Comparison of ENCODE assay signal across 11 mouse cellular contexts in genomic region chr19:4222165-4222564, GRCm38 (mm10). TPM values are rescaled to one million over a fixed set of nuclear protein-coding genes. Genes with fewer than 3 reads are reported as not detected.
A peak's percentile ranks its signal among the peaks of the same experiment; 100 is the strongest.
DNase-seq lines count a peak whose midpoint lies in the region; ATAC-seq and TF ChIP-seq lines count a peak whose summit lies in the region.
"Had no signal": no experiment of that assay in that cellular context is flagged by ENCODE, and none has a peak within 500 bp of the region (broad histone marks: within the 10 kb centered on the region; RNA-seq: fewer than 3 reads in every experiment).

No protein-coding gene starts in this region.

- peak; percentile 77; the same call in 1 of the 2 replicates for ATAC-seq in kidney, postnatal 0 days (replicated peaks; ENCODE audit: low FRiP score, low read depth)
- peak; percentile 45; the same call in 1 of the 2 replicates for ATAC-seq in neural tube, embryonic 15.5 days (ENCODE audit: low FRiP score)

- WGBS in lung, adult 2 months, result 56% methylated on average over 11 of the region's 11 CpGs
- 87% methylated on average over 11 of the region's 11 CpGs for WGBS in embryonic facial prominence, embryonic 10.5 days
- WGBS in kidney, postnatal 0 days, result 22% methylated on average over 11 of the region's 11 CpGs
- WGBS in neural tube, embryonic 15.5 days, result 74% methylated on average over 11 of the region's 11 CpGs

- 0 out of 2 replicates have a peak overlapping the region, but pooled peaks have one; percentile 9 for H3K4me2 ChIP-seq in kidney, postnatal 0 days (ENCODE audit: low read length)
- H3K4me2 ChIP-seq in neural tube, embryonic 15.5 days, result no peak overlapping the region

- H3K27ac ChIP-seq in embryonic facial prominence, embryonic 10.5 days (replicated peaks), result peak overlapping the region; percentile 20; the same call in 1 of the 2 replicates
- H3K27ac ChIP-seq in kidney, postnatal 0 days, result peak overlapping the region; percentile 64; the same call in 1 of the 2 replicates
- H3K27ac ChIP-seq in neural tube, embryonic 15.5 days (replicated peaks), result no peak overlapping the region; the same call in 1 of the 2 replicates

- peaks cover 12% of the 10 kb centered on the region; the same call in 1 of the 2 replicates for H3K36me3 ChIP-seq in embryonic facial prominence, embryonic 10.5 days (replicated peaks)
- H3K36me3 ChIP-seq in kidney, postnatal 0 days (ENCODE audit: insufficient read depth, low read length), result no peaks in the 10 kb centered on the region
- H3K36me3 ChIP-seq in neural tube, embryonic 15.5 days, result no peaks in the 10 kb centered on the region

- H3K4me3 ChIP-seq in lung, adult 2 months (replicated peaks; ENCODE audit: extremely low read depth, low read depth, low read length), result no peak overlapping the region
- no peak overlapping the region for H3K4me3 ChIP-seq in embryonic facial prominence, embryonic 10.5 days
- no peak overlapping the region for H3K4me3 ChIP-seq in kidney, postnatal 0 days (replicated peaks; ENCODE audit: low read depth, low read length)
- H3K4me3 ChIP-seq in neural tube, embryonic 15.5 days (replicated peaks), result no peak overlapping the region

- peak; percentile 8; the same call in 1 of the 2 replicates for TF ChIP-seq POLR2A in lung, adult 2 months (IDR thresholded peaks at IDR 0.05; ENCODE audit: borderline replicate concordance, extremely low read depth, low read depth, low read length)

- no peak for TF ChIP-seq CTCF in lung, adult 2 months (IDR thresholded peaks at IDR 0.05; ENCODE audit: insufficient read depth, low read length)
- TF ChIP-seq CTCF in kidney, postnatal 0 days (IDR thresholded peaks at IDR 0.05; ENCODE audit: low read depth), result no peak

- H3K27me3 ChIP-seq in embryonic facial prominence, embryonic 10.5 days (replicated peaks; ENCODE audit: low read depth, poor library complexity, severe bottlenecking), result peaks cover 46% of the 10 kb centered on the region
- no peaks in the 10 kb centered on the region for H3K27me3 ChIP-seq in kidney, postnatal 0 days (ENCODE audit: insufficient read depth, low read length)
- peaks cover 19% of the 10 kb centered on the region for H3K27me3 ChIP-seq in neural tube, embryonic 15.5 days (replicated peaks)

- no peak for DNase-seq in lung, adult 2 months
- DNase-seq in lung, postnatal 10 days, result no peak
- no peak for DNase-seq in embryonic facial prominence, embryonic 10.5 days (ENCODE audit: low spot score)
- peak; percentile 46 for DNase-seq in kidney, postnatal 0 days (ENCODE audit: low spot score)
- no peak for DNase-seq in gastrocnemius, postnatal 4 days (ENCODE audit: low spot score in 2 of 2)
- DNase-seq in cerebellum, adult 11 months, result no peak
- DNase-seq: midbrain, embryonic 14.5 days had no signal

- no peaks in the 10 kb centered on the region for H3K9me3 ChIP-seq in embryonic facial prominence, embryonic 10.5 days
- H3K9me3 ChIP-seq in kidney, postnatal 0 days (replicated peaks; ENCODE audit: low read length), result no peaks in the 10 kb centered on the region
- no peaks in the 10 kb centered on the region for H3K9me3 ChIP-seq in neural tube, embryonic 15.5 days (replicated peaks)

- no peak overlapping the region for H3K9ac ChIP-seq in kidney, postnatal 0 days (ENCODE audit: low read depth, low read length)
- no peak overlapping the region for H3K9ac ChIP-seq in neural tube, embryonic 15.5 days (replicated peaks)

- peaks cover 11% of the 10 kb centered on the region for H3K4me1 ChIP-seq in lung, adult 2 months (ENCODE audit: control insufficient read depth, insufficient read depth, low read length)
- peaks cover 50% of the 10 kb centered on the region for H3K4me1 ChIP-seq in embryonic facial prominence, embryonic 10.5 days
- peaks cover 31% of the 10 kb centered on the region for H3K4me1 ChIP-seq in kidney, postnatal 0 days (replicated peaks; ENCODE audit: insufficient read depth, low read length)
- H3K4me1 ChIP-seq in neural tube, embryonic 15.5 days, result peaks cover 26% of the 10 kb centered on the region

RNA-seq across cellular contexts. Expression of gene AC109138.7, which starts 8.0 kb away (rescaled TPM):
- polyA plus RNA-seq in lung, adult 2 months (2012; rRNA removed), result not detected in 2 replicates
- polyA plus RNA-seq in embryonic facial prominence, embryonic 10.5 days (2016; fragmentation: Nextera tagmentation; extraction: Ambion mirVana), result not detected in 2 replicates
- not detected in 2 replicates for polyA plus RNA-seq in kidney, postnatal 0 days (2015; fragmentation: Nextera tagmentation; extraction: Ambion mirVana)
- not detected in 2 replicates for polyA plus RNA-seq in neural tube, embryonic 15.5 days (2015; fragmentation: Nextera tagmentation; extraction: Ambion mirVana)
- not detected for total RNA-seq in gastrocnemius, postnatal 4 days (2021)
- total RNA-seq: left cerebral cortex, adult 8-10 months had no signal
- polyA plus RNA-seq: cortical plate, adult 2 months; gonadal fat pad, adult 2 months; midbrain, embryonic 14.5 days had no signal

RNA-seq across cellular contexts. Expression of gene Clcf1, which starts 8.1 kb away (rescaled TPM):
- 34.0 and 42.0 TPM in 2 replicates for polyA plus RNA-seq in lung, adult 2 months (2012; rRNA removed)
- polyA plus RNA-seq in embryonic facial prominence, embryonic 10.5 days (2016; fragmentation: Nextera tagmentation; extraction: Ambion mirVana), result 2.8 and 3.3 TPM in 2 replicates
- 6.5 and 6.7 TPM in 2 replicates for polyA plus RNA-seq in kidney, postnatal 0 days (2015; fragmentation: Nextera tagmentation; extraction: Ambion mirVana)
- 0.78 and 2.2 TPM in 2 replicates for polyA plus RNA-seq in neural tube, embryonic 15.5 days (2015; fragmentation: Nextera tagmentation; extraction: Ambion mirVana)
- 1 to 10 TPM; 1.6 to 2.7 TPM for total RNA-seq in gastrocnemius, postnatal 4 days (2021)

RNA-seq across cellular contexts. Expression of gene Pold4, which starts 9.5 kb away (rescaled TPM):
- polyA plus RNA-seq in lung, adult 2 months (2012; rRNA removed), result 110 and 112 TPM in 2 replicates
- polyA plus RNA-seq in embryonic facial prominence, embryonic 10.5 days (2016; fragmentation: Nextera tagmentation; extraction: Ambion mirVana), result 13.7 and 15.1 TPM in 2 replicates
- 40.9 and 43.6 TPM in 2 replicates for polyA plus RNA-seq in kidney, postnatal 0 days (2015; fragmentation: Nextera tagmentation; extraction: Ambion mirVana)
- polyA plus RNA-seq in neural tube, embryonic 15.5 days (2015; fragmentation: Nextera tagmentation; extraction: Ambion mirVana), result 24.7 and 28.0 TPM in 2 replicates
- total RNA-seq in gastrocnemius, postnatal 4 days (2021), result 10 to 100 TPM; 31.4 to 34.3 TPM

RNA-seq across cellular contexts. Expression of gene Rad9a, which starts 20.7 kb away (rescaled TPM):
- 32.3 and 36.9 TPM in 2 replicates for polyA plus RNA-seq in lung, adult 2 months (2012; rRNA removed)
- polyA plus RNA-seq in embryonic facial prominence, embryonic 10.5 days (2016; fragmentation: Nextera tagmentation; extraction: Ambion mirVana), result 58.1 and 58.2 TPM in 2 replicates
- 22.8 and 25.7 TPM in 2 replicates for polyA plus RNA-seq in kidney, postnatal 0 days (2015; fragmentation: Nextera tagmentation; extraction: Ambion mirVana)
- 24.3 and 27.2 TPM in 2 replicates for polyA plus RNA-seq in neural tube, embryonic 15.5 days (2015; fragmentation: Nextera tagmentation; extraction: Ambion mirVana)
- 1 to 10 TPM; 7.3 to 8.3 TPM for total RNA-seq in gastrocnemius, postnatal 4 days (2021)

RNA-seq across cellular contexts. Expression of gene Ppp1ca, which starts 30.3 kb away (rescaled TPM):
- polyA plus RNA-seq in lung, adult 2 months (2012; rRNA removed), result 373 and 384 TPM in 2 replicates
- 1,000 and 1,025 TPM in 2 replicates for polyA plus RNA-seq in embryonic facial prominence, embryonic 10.5 days (2016; fragmentation: Nextera tagmentation; extraction: Ambion mirVana)
- polyA plus RNA-seq in kidney, postnatal 0 days (2015; fragmentation: Nextera tagmentation; extraction: Ambion mirVana), result 804 and 864 TPM in 2 replicates
- polyA plus RNA-seq in neural tube, embryonic 15.5 days (2015; fragmentation: Nextera tagmentation; extraction: Ambion mirVana), result 589 and 681 TPM in 2 replicates
- 100 to 1,000 TPM; 432 to 472 TPM for total RNA-seq in gastrocnemius, postnatal 4 days (2021)
